ENCODE assay signal across 10 mouse cellular contexts in genomic region chr13:25629466-25629865, GRCm38 (mm10).
DNase-seq lines count a peak whose midpoint lies in the region; ATAC-seq lines count a peak whose summit lies in the region.
"Had no signal": no experiment of that assay in that cellular context is flagged by ENCODE, and none has a peak within 500 bp of the region (broad histone marks: within the 10 kb centered on the region; RNA-seq: fewer than 3 reads in every experiment).

No protein-coding gene starts in this region.

- no peak overlapping the region for H3K4me2 ChIP-seq in heart, embryonic 12.5 days
- H3K4me2 ChIP-seq: liver, embryonic 12.5 days had no signal

- H3K27ac ChIP-seq in heart, embryonic 12.5 days (ENCODE audit: poor library complexity, severe bottlenecking) = no peak overlapping the region
- H3K27ac ChIP-seq: liver, embryonic 12.5 days had no signal

- 65% methylated on average over 4 of the region's 4 CpGs for WGBS in heart, embryonic 12.5 days

- no peak for ATAC-seq in heart, embryonic 12.5 days (ENCODE audit: insufficient number of reproducible peaks, low FRiP score)
- ATAC-seq in monocyte, adult 5-6 weeks (replicated peaks; ENCODE audit: insufficient number of reproducible peaks, low FRiP score, low TSS enrichment, poor library complexity, severe bottlenecking) = no peak
- ATAC-seq: liver, embryonic 12.5 days had no signal

- DNase-seq in heart, adult 8-10 months (ENCODE audit: low spot score) = peak; percentile 9
- peak; percentile 53 for DNase-seq in testis, postnatal 10 days (ENCODE audit: low spot score)
- no peak for DNase-seq in testis, postnatal 14 days (ENCODE audit: low spot score)
- DNase-seq in kidney, postnatal 36 days = peak; percentile 64 to 75
- DNase-seq in frontal cortex, adult 2 months (ENCODE audit: extremely low spot score in 1 of 2, low spot score in 1 of 2) = no peak
- DNase-seq in B cell, adult 2 months = no peak
- DNase-seq: thymus, adult 2 months had no signal

- no peak overlapping the region for H3K4me3 ChIP-seq in heart, embryonic 12.5 days
- H3K4me3 ChIP-seq: liver, embryonic 12.5 days had no signal

- H3K36me3 ChIP-seq in heart, embryonic 12.5 days = no peaks in the 10 kb centered on the region
- H3K36me3 ChIP-seq: liver, embryonic 12.5 days had no signal

- no peak overlapping the region for H3K9ac ChIP-seq in heart, embryonic 12.5 days
- H3K9ac ChIP-seq: liver, embryonic 12.5 days had no signal

- no peaks in the 10 kb centered on the region for H3K27me3 ChIP-seq in heart, embryonic 12.5 days (replicated peaks)
- H3K27me3 ChIP-seq: liver, embryonic 12.5 days had no signal

- H3K9me3 ChIP-seq in heart, embryonic 12.5 days (replicated peaks) = no peaks in the 10 kb centered on the region
- H3K9me3 ChIP-seq: liver, embryonic 12.5 days had no signal

- peaks cover 5% of the 10 kb centered on the region for H3K4me1 ChIP-seq in heart, embryonic 12.5 days (replicated peaks)
- H3K4me1 ChIP-seq: liver, embryonic 12.5 days had no signal

Comparison
In these comparisons a context has a peak if more than half of its experiments do, and no peak if none do; other contexts are left out.
1. DNase-seq: peak in heart, adult 8-10 months (single experiment), testis, postnatal 10 days (single experiment) and kidney, postnatal 36 days (2 of 2); none in testis, postnatal 14 days (single experiment), frontal cortex, adult 2 months (0 of 2) and B cell, adult 2 months (0 of 2).